Mouse (Mus musculus) lung, postnatal 0 days (tissue): ENCODE measurements around the gene Ets2. TPM values are rescaled to one million over a fixed set of nuclear protein-coding genes. Genes with fewer than 3 reads are reported as not detected.
"Not testable (repeated sequence)": the region's sequence is repeated elsewhere in the genome, so short reads cannot be mapped to it uniquely, and the experiment has no call there.

Source experiments
- ATAC-seq: fragments of 200-750 bp; cut with Nextera tagmentation; 2 replicates; pipeline ENCODE4 v1.8.0; 2017; ENCODE audit warnings: moderate library complexity
- DNase-seq: peaks from one replicate; pipeline ENCODE4 v3.0.0-alpha.2; 2016; ENCODE audit warnings: low spot score
- H3K27ac ChIP-seq: fragments of 300-500 bp; sonication (generic); 2 replicates; pipeline ENCODE4 v1.5.1; 2014; ENCODE audit warnings: antibody characterized with exemption, mild to moderate bottlenecking, low read length, mixed read lengths
- H3K27me3 ChIP-seq: fragments of 300-500 bp; sonication (generic); replicated peaks from 2 replicates; pipeline ENCODE4 v1.6.1; 2014; ENCODE audit warnings: low read length, mixed read lengths; ENCODE audit not compliant: insufficient read depth
- H3K36me3 ChIP-seq: fragments of 300-500 bp; sonication (generic); 2 replicates; pipeline ENCODE4 v1.6.1; 2014; ENCODE audit warnings: low read length, mixed read lengths; ENCODE audit not compliant: insufficient read depth
- H3K4me1 ChIP-seq: fragments of 300-500 bp; sonication (generic); 2 replicates; pipeline ENCODE4 v1.6.1; 2014; ENCODE audit warnings: antibody characterized with exemption, low read depth, low read length, mixed read lengths; ENCODE audit not compliant: insufficient read depth
- H3K4me2 ChIP-seq: fragments of 300-500 bp; sonication (generic); replicated peaks from 2 replicates; pipeline ENCODE4 v1.6.1; 2014; ENCODE audit warnings: low read depth, mild to moderate bottlenecking, low read length, moderate library complexity, mixed read lengths
- H3K4me3 ChIP-seq: fragments of 300-500 bp; sonication (generic); 2 replicates; pipeline ENCODE4 v1.5.1; 2014; ENCODE audit warnings: low read depth, low read length
- H3K9ac ChIP-seq: fragments of 300-500 bp; sonication (generic); replicated peaks from 2 replicates; pipeline ENCODE4 v1.6.1; 2014; ENCODE audit warnings: low read depth, mild to moderate bottlenecking
- H3K9me3 ChIP-seq: fragments of 300-500 bp; sonication (generic); 2 replicates; pipeline ENCODE4 v1.6.1; 2016; ENCODE audit warnings: low read length, mixed read lengths
- CTCF ChIP-seq: IDR thresholded peaks from 2 replicates; pipeline ENCODE4 v1.5.1; 2016; ENCODE audit warnings: antibody characterized with exemption, mild to moderate bottlenecking
- EP300 ChIP-seq: IDR thresholded peaks from 2 replicates; pipeline ENCODE4 v1.6.1; 2016; ENCODE audit warnings: antibody characterized with exemption, mild to moderate bottlenecking, control low read depth
- WGBS: fragments of 180-500 bp; shearing (Covaris S2); extraction: QIAGEN DNeasy Blood & Tissue Kit; methylation state at CpG from one replicate; pipeline ENCODE4 v1.1.7; 2014; 5-methylcytosine and 5-hydroxymethylcytosine counted together
- polyA plus RNA-seq: library from polyadenylated mRNA; unstranded; fragments of >200 nt; fragmentation: Nextera tagmentation; extraction: Ambion mirVana; gene quantifications from 2 replicates; pipeline ENCODE4 v1.2.1, GENCODE M21; 2015

Ets2 gene
- polyA plus RNA-seq, 1 experiment from 2014 or later: 75.5 TPM

GRCm38 (mm10) chr16:95752502-95752901, 50.6 kb downstream of the Ets2 start:
- H3K4me2 ChIP-seq: no peak overlapping the region
- peak overlapping the region; percentile 54 for H3K27ac ChIP-seq
- H3K4me3 ChIP-seq: no peak overlapping the region
- H3K9ac ChIP-seq: no peak overlapping the region
- 71% methylated on average over 9 of the region's 9 CpGs for WGBS
- TF ChIP-seq EP300: no peak
- TF ChIP-seq CTCF: no peak
- H3K36me3 ChIP-seq: no peaks in the 10 kb centered on the region
- no peaks in the 10 kb centered on the region for H3K27me3 ChIP-seq
- peaks cover 15% of the 10 kb centered on the region for H3K4me1 ChIP-seq
- ATAC-seq (no peak), DNase-seq (no peak)
- H3K9me3 ChIP-seq: no peaks in the 10 kb centered on the region

- H3K27me3 ChIP-seq: no peaks in the 10 kb centered on the region
- H3K4me3 ChIP-seq: no peak overlapping the region
- 13% methylated on average over 7 of the region's 7 CpGs for WGBS
- no peak overlapping the region for H3K4me2 ChIP-seq
- H3K4me1 ChIP-seq: peaks cover 15% of the 10 kb centered on the region
- peak; percentile 19; the same call in 1 of the 2 replicates for ATAC-seq
- H3K36me3 ChIP-seq: no peaks in the 10 kb centered on the region
- H3K9me3 ChIP-seq: no peaks in the 10 kb centered on the region
- peak; percentile 40 for DNase-seq
- TF ChIP-seq EP300 (peak; percentile 64; the same call in 1 of the 2 replicates), CTCF (no peak)
- H3K9ac ChIP-seq: no peak overlapping the region
- H3K27ac ChIP-seq: peak overlapping the region; percentile 54
These were observed 51.4 kb downstream of the Ets2 start for GRCm38 (mm10) chr16:95753295-95753694.

GRCm38 (mm10) chr16:95759151-95759987, 57.5 kb downstream of the Ets2 start:
- H3K27ac ChIP-seq: no peak overlapping the region
- TF ChIP-seq CTCF: no peak
- no peak for TF ChIP-seq EP300
- no peaks in the 10 kb centered on the region for H3K36me3 ChIP-seq
- 88% methylated on average over 8 of the region's 8 CpGs for WGBS
- DNase-seq (no peak), ATAC-seq (no peak)
- H3K9ac ChIP-seq: no peak overlapping the region
- no peak overlapping the region for H3K4me2 ChIP-seq
- no peak overlapping the region for H3K4me3 ChIP-seq
- no peaks in the 10 kb centered on the region for H3K9me3 ChIP-seq
- H3K27me3 ChIP-seq: no peaks in the 10 kb centered on the region
- no peaks in the 10 kb centered on the region for H3K4me1 ChIP-seq

GRCm38 (mm10) chr16:95759988-95760391, 58.1 kb downstream of the Ets2 start:
- TF ChIP-seq CTCF (no peak), EP300 (no peak)
- ATAC-seq: no peak
- H3K27me3 ChIP-seq: no peaks in the 10 kb centered on the region
- no peaks in the 10 kb centered on the region for H3K4me1 ChIP-seq
- 61% methylated on average over 6 of the region's 6 CpGs for WGBS
- H3K9me3 ChIP-seq: no peaks in the 10 kb centered on the region
- no peak for DNase-seq
- no peak overlapping the region for H3K4me3 ChIP-seq
- no peak overlapping the region for H3K27ac ChIP-seq
- no peaks in the 10 kb centered on the region for H3K36me3 ChIP-seq
- no peak overlapping the region for H3K4me2 ChIP-seq
- H3K9ac ChIP-seq: no peak overlapping the region

- H3K4me2 ChIP-seq: no peak overlapping the region
- H3K36me3 ChIP-seq: no peaks in the 10 kb centered on the region
- H3K4me1 ChIP-seq: no peaks in the 10 kb centered on the region
- no peak overlapping the region for H3K4me3 ChIP-seq
- no peak for DNase-seq
- ATAC-seq: no peak
- H3K9ac ChIP-seq: no peak overlapping the region
- H3K27me3 ChIP-seq: no peaks in the 10 kb centered on the region
- H3K27ac ChIP-seq: no peak overlapping the region
- 76% methylated on average over 6 of the region's 6 CpGs for WGBS
- no peaks in the 10 kb centered on the region for H3K9me3 ChIP-seq
- no peak for TF ChIP-seq CTCF
- TF ChIP-seq EP300: no peak
These were observed 59.9 kb downstream of the Ets2 start for GRCm38 (mm10) chr16:95761742-95762141.

GRCm38 (mm10) chr16:95763201-95763600, 61.3 kb downstream of the Ets2 start:
- Histone ChIP-seq H3K4me3 (no peak overlapping the region), H3K36me3 (no peaks in the 10 kb centered on the region), H3K4me1 (no peaks in the 10 kb centered on the region), H3K9ac (no peak overlapping the region), H3K27ac (no peak overlapping the region), H3K4me2 (no peak overlapping the region), H3K27me3 (no peaks in the 10 kb centered on the region), H3K9me3 (no peaks in the 10 kb centered on the region)
- 70% methylated on average over 6 of the region's 6 CpGs for WGBS
- ATAC-seq: no peak
- no peak for DNase-seq
- no peak for TF ChIP-seq EP300
- TF ChIP-seq CTCF: no peak

GRCm38 (mm10) chr16:95764041-95764440, 62.2 kb downstream of the Ets2 start:
- not testable (repeated sequence) for H3K4me3 ChIP-seq, H3K27me3 ChIP-seq, ATAC-seq, H3K9ac ChIP-seq, H3K27ac ChIP-seq, H3K36me3 ChIP-seq, DNase-seq, H3K9me3 ChIP-seq, H3K4me1 ChIP-seq, H3K4me2 ChIP-seq
- WGBS: 60% methylated on average over 8 of the region's 8 CpGs
